Mouse (Mus musculus) G1E-ER4 (cell line): ENCODE measurements around the gene Syt13. TPM values are rescaled to one million over a fixed set of nuclear protein-coding genes. Genes with fewer than 3 reads are reported as not detected.

Source experiments
- GATA1 ChIP-seq: IDR thresholded peaks from one replicate; pipeline ENCODE4 v1.8.0; 2012; ENCODE audit warnings: low read length, inconsistent platforms
- polyA plus RNA-seq: library from polyadenylated mRNA; stranded (reverse); fragments of >175 nt; gene quantifications from 2 replicates; pipeline ENCODE4 v1.2.3, GENCODE M21; 2012

The Syt13 gene
- not detected in 2 replicates for polyA plus RNA-seq

DNA sequence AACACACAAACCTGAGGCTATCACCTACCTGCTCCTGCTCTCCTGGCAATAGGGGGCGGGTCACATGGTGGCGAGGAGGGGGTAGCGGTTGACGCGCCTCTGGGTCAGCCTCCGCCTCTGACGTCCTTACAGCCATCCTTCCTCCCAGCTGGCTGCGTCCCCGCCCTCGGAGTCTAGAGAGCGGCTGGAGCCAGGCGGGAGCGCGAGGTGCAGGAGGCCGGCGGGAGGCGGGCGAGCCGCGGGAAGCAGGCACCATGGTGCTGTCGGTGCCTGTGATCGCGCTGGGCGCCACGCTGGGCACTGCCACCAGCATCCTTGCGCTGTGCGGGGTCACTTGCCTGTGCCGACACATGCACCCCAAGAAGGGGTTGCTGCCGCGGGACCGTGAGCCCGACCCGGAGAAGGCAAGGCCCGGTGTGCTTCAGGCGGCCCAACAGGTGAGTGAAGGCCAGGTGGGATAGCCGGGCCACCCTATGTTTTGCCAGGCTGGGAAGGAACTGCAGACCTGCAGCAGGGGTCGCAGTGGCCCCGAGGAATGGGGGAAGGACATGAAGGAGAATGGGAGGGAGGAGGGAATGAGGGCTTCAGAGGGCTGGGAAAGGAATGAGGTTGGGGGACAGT lies at the start of gene Syt13:
Syt13 (plus strand) TSS at position 166 of the 621 bp plus-strand sequence.
- no peak for TF ChIP-seq GATA1

DNA sequence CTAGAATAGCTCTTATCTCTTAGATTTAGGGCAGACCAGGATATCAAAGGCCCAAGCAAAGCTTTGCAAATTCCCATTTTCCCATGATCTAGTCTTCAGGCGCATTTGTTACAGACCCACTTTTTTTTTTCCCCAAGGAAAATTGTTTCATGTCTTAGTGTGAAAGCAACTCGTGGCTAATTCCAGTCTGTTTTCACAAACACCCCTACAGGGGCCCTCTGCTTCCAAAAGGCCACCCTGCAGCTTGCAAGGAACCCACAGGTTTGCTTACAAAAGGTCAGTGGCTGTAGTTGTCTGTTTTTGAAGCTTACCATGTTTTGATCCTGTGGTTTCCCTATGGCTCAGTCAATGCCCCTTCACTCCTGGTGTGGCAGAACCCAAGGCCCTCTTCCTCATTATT lies 48.3 kb upstream of the Syt13 start:
- no peak for TF ChIP-seq GATA1

DNA sequence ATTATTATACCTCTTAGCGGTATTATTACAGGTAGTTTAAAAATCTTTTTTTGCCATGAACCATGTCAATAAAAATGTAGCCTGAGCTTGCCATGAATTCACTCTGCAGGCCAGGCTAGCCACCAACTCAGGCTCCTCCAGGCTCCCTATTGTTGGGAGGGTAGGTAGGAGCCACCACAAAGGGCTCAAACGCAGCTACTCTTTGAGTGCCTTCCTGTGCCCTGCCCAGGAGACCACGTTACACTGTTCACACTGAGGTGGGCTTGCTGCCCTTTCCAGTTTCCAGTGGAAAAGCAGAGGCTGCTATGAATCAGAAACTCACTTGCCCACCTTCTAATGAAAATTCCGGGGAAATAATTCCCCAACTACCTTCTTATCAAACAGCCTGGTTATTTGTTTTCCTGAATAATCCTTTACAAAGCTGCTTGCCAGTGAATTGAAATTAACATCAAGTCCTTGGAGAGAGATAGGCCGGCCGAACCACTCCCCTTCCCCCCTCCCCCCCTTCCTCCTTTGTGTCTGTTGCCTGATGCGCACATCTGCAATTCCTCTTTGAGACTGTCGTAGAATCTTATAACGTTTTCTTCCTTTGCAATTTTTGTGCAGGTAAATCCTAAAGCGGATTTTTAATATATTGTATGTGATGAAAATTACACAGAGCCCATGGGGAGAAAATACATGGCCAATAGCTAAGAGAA lies 44.6 kb upstream of the Syt13 start:
- no peak for TF ChIP-seq GATA1

DNA sequence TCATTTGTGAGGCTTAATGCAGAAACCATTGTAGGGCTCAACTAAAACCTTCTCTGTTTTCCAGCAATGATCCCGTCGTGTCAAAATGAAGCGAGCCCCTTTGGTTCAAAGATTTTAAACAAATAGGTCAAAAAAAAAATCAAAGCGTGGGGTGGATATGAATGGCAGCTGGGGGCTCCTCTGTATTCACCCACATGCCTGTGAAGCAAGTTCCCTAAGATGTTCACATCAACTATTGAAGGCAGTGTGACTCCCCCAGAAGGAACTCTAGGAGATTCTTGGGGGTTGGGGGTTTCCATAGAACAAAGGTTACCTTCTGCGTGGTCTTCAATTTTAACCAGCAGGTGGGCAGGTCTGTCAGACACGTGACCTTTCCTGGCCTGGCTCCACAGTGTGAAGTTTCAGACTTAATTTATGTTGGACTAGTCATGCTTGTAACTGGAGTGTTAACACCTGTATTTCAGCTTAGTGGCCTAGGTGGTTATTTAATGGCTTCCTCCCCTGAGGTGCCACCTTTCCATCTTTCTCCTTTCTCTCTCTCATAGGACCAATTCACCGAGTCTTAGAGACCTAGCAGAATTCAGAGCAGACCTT lies 43.7 kb upstream of the Syt13 start:
- TF ChIP-seq GATA1 = no peak

DNA sequence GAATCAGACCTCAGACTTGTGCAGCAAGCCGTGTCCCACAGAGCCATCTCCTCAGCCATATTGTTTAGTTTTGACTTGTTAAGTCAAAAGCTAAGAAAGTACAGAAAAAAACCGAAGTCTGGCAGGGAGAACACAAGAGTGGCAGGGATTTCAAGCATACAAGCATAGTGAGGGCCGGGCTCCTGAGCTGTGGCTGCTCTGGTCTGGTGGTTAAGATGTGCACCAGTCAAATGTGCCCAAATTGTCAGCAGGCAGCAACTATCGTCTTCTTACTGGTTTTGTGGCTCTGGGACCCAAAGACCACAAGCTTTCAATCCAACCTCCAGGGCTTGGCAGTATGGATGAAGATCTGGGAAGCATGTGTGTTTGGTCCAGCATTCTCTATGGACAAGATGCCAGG lies 42.2 kb upstream of the Syt13 start:
- TF ChIP-seq GATA1 = no peak

DNA sequence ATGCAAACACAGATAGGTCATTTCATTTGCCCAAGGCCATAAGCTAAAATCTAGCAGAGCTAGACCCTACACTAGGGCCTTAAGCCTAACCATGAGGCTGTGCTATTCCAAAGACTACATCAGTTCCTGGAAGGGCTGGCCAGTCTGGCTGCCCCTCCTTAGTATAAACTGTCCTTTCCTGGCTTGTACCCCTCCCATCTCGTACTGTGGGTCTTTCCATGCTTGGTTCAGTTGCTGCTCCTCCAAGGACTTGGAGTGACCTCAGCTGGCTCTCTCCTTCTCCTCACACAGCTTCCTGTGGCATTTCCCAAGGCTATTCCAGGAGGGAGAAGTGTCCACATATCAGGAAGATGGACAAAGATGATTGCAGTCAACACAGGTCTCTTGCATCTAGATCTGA lies 40.3 kb upstream of the Syt13 start:
- TF ChIP-seq GATA1 = no peak

DNA sequence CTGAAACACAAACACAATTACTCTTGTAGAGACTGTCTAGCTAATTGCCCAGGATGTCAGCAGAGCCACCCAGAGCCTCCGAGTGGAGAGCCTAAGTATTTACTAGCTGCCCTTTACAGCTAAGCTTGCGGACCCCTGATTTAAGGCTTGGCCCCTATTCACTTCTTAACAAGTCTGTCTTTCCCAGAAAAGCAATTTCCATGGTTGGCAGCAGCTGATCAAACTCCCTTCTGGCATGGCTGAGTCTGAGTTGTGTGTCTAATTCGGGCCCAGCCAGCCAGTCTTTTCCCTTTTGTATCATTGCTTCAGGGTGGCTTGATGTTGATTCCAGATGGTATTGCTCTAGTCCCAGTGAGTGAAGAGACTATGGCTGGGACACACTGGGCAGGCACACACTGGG lies 37.4 kb upstream of the Syt13 start:
- no peak for TF ChIP-seq GATA1

DNA sequence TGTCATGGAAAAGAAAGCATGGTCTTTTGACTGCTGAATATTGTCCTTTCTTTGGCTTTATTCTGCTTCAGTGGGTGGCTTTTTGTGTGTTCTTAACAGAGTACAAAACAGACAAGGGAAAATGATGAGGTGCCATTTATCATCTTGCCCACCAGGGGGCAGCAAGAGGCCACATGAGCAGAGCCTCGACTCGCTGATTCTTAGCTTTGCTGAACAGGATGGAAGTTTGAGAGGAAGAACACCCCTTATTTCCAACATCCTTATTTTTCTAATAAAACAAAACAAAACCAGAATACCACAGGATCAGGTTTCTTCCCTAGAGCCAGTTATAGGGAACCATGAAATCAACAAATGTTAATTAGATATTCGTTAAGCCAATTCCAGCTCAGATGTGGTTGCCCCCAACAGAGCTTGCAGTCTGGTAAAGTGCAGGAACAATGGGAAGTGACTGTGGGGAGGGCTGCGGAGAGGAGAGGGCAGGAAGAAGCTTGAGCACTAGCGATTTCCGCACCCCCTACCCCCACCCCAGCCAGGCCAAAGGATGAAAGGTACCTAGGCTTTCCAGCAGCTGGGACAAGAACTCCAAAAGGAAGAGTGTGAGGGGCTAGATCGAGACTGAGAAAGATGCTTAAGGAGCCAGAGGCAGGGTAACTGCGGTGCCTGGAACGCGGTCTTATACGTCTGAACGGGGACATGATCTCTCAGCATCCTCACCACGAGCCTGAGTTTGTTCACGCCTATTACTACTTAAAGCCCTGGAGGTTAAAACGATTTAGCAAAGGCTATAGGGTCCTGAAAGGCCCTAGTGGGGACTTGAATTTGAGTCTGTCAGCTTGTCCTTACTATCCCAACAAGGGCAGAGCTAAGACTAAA lies 31.6 kb upstream of the Syt13 start:
- no peak for TF ChIP-seq GATA1

DNA sequence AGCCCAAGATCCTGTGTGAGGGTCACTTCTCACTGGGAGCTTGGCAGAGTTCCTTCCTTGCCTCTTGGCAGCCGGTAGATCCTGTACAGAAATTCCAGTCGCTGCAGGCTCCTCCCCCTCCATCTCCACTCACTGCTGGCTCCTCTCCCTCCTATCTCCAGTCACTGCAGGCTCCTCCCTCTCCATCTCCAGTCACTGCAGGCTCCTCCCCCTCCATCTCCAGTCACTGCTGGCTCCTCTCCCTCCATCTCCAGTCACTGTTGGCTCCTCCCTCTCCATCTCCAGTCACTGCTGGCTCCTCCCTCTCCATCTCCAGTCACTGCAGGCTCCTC lies 31.0 kb upstream of the Syt13 start:
- no peak for TF ChIP-seq GATA1

DNA sequence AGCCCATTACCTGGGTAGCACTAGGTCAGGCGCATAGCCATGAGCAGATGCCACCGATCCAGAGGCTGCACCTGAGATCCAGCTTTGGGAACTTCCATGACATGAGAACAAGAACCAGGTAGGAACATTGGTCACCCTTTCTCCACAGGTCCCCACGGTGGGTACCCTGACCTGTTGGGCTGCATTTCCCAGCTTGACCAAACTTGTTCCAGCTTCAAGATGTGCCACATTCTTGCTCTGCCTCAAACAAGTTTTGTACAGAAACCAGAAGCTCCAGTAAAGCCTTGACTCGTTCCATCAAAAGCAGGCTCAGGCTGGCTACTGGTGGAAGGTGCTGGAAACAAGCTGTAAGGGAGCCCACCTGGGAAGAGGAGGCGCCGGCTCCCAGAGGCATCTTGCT lies 29.9 kb upstream of the Syt13 start:
- no peak for TF ChIP-seq GATA1

DNA sequence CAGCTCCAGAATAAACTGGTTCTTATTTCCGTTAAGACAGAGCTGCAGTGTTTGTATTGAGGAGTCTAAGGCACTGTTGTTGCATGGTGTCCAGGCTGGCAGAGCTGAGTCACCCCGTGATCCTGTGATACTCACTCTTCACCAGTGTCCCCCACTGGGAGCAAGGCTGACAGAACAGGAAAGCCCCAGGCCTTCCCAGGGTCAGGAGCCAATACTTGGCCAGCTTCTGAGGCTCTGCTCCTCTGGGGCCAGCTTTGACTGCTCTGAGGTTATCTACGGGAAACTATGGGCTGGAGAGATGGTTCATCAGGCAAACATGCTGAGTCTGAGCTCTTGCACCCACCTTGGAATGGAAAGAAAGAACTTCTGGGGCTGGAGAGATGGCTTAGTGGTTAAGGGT lies 28.0 kb upstream of the Syt13 start:
- TF ChIP-seq GATA1 = no peak

DNA sequence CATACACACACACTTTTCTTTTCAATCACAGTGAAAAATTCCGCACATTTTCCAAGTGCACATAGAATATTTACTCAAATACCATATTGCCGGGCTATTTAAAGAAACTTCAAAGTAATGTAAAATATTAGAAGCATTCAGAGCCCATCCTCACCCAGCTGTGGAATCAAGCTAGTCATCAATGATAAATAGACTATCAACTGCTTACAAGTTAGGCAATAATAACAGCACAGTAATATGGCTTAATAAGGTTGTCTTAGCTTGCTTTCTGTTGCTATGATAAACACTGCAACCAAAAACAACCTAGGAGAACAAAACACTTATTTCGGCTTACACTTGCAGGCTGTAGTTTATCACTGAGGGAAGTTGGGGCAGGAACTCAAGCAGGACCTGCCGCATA lies 22.4 kb upstream of the Syt13 start:
- TF ChIP-seq GATA1 = no peak

DNA sequence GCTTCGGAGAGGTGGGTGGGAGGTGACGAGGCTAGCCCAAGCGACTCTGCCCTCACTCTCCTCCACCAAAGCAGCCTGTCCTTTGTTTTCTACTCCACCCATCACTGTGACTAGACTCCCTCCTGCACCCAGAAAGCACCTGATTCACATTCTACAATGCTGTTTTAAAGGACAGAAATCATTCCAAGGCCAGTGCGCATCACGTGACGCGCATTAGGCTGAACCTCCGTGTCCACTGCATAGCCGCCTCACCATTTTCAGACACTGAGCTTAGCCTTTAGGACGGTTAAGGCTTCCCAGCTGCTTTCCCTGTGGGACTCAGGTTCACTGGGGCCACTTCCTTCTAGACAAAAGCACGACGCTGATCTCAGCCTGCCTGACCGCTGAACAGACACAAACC lies 11.2 kb upstream of the Syt13 start:
- TF ChIP-seq GATA1 = no peak

DNA sequence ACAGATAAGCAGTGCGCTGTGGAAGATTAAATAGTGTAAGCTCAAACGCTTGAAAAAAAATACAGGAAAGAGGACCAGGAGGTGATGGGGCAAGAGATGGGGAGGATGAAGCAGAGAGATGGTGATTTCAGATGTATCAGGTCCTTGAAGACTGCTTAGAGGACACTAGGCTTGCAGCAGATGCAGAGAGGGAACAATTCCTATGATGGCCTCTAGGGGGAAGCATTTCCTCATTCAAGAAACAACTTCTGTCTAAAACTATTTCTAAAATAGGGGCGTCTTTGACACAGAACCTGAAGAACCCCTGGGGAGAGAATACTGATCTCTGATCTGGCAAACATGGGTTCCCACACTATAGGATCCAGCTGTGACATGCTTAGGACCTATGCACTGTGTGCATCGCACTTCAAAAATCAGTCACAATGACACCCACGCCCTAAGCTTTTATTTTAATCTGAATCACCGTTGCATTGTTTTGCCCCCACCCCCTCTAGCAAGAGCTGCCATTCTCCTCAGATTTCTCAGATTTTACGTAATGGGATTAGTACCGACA lies 10.5 kb upstream of the Syt13 start:
- no peak for TF ChIP-seq GATA1

DNA sequence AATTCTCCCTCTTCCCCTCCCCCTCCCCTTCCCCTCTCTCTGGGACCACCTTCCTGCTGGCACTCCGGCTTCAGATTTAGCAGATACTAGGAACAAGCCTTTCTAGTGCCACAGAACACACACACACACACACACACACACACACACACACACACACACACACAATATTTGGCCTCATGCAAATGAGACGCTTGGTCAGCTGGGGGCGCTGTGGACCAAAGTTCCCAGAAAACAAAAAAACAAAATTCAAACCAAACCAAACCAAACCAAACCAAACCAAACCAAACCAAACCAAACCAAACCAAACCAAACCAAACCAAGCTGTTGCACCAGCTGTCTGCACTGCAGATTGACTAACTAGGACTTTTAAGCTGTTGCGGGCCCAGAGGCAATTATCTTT lies 4.5 kb upstream of the Syt13 start:
- no peak for TF ChIP-seq GATA1

DNA sequence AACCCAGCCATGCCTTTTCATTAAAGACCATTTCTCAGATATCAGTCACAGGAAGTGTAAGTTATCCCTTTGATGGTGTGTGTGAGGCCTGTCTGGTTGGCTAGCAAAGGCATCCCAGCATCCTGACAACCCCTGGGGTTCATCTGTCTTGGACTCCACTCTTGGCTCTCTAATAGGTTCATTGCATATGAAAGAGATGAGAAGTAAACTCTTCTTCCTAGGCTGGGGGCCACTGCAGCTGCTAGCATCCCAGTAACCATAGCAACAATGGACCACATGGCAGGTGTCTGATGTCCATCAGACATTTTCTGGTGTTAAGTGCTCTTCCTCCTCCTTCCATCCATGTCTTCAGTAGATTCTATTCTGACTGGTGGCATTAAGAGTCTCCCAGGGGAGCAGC lies 2.6 kb upstream of the Syt13 start:
- TF ChIP-seq GATA1 = no peak
